Mouse (Mus musculus): ENCODE measurements around the gene Hbq1b.

Hbq1b gene

DNA sequence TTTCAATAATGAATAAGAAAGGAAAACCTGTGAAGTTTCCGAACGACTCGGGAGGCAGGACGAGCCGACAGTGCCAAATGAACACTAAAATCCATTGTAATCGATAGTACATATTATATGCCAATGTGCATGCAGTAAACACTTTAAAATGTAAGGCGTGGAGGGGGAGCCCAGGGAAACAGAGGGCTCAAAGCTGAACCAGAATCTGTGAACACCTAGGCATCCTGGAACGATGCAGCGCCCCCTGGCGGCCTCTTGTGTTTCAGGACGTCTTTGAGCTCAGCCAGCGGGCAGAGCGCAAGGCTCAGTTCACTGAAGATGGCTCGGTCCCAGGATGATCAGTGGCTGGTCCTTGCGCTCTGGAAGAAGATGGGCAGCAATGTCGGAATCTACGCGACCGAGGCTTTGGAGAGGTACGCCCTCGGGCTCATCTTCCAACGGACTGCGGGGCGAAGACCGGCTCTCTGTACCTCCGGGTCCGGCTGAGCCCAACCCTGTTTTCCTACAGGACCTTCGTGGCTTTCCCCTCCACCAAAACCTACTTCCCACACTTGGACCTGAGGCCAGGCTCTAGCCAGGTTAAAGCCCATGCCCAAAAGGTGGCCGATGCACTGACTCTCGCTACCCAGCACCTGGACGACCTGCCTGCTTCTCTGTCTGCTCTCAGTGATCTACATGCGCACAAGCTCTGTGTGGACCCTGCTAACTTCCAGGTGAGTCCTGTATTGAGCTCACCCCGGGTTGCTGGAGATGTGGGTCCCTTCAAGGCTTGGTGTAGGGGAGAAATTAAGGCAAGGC, at the start of gene Hbq1b:
Hbq1b (plus strand) TSS at position 271 of the 798 bp plus-strand sequence.
- peak; percentile 55 for DNase-seq (ENCODE audit: extremely low spot score)

DNA sequence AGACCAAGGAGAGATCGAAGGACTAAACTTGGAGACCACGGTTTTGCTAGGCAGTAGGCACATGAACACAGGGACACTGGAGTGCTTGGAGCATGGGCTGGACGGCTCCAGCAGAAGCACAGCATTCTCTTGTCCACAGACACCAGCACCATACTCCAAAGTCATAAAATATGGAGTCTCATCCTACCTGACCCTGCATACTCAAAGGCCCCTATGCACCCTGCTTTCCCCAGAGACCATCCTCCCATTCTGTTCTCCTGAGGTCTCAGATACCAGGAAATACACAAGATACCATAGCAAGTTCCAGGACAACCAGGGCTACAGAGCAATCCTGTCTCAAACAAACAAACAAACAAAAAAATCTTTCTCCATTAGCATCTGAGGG, 49.4 kb upstream of the Hbq1b start:
- DNase-seq (ENCODE audit: extremely low spot score), result no peak

DNA sequence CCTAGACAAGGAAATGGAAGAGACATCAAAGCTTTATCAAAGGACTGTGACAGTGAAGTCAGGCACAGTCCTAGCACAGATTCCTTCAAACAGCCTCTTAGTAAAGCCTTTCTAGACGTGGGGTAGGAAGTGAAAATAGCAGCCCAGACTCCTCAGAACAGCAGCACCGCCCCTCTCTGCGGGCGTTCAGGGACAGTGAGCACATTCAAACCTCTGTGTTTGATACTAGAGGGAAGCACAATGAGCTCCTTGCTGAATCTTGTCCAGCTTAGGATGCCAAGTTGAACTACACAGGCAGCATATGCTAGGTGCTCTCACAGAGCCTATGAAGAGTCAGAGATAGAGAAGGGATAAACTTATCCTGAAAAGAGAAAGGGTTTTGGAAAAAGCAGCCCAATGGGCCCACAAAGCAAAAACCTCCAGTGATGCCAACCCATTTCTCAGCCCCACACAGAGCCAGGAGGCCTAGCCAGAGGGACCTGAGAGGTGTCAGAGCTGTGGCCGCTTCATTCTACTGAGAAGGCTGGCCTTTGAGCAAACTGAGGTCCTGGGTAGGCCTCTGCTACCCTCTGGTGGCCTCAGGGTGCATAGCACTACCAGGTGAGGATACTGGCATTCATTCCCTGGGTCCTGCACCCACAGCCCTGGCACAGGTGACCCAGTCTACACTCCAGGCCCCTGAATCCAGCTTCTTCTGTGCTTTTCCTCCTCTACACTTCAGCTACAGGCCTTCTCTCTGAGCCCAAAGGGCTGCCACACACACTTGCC, 48.5 kb upstream of the Hbq1b start:
- peak; percentile 65 for DNase-seq (ENCODE audit: extremely low spot score)

DNA sequence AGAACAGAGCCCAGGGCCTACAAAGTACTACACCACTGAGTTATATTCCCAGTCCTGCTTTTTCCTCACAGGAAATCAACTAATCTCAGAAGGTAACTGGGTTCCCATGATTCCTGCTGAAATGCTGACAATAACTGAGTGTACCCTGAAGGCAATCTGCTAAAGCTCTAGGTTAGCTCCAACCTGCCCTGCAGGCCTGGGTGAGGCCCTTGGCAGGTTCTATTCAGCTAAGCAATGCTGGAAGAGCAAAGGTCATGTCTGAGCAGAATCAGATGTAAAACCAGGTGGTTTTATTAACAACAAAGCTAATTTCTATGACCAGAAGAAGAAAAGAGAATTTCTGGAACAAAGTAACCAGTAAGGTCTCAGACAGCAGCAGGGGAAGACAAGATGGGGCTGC, 45.4 kb upstream of the Hbq1b start:
- no peak for DNase-seq (ENCODE audit: extremely low spot score)

DNA sequence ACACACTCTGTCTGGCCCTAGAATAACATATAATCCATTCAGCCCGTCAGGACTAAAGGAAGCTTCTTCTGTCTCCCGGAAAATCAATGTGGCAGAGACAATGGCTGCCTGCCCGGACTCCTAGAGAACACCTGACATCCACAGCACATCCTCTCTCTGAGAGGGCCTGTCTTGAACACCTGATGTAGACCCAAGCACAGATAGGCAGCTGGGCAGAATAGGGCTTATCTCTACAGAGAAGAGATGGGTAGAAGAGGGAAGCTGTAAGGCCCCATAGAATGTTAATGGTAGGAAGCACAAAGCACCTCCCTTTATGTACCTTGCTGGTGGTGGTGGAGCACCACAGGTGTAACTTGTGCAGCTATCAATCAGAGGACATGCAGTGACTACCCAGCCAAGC, 44.6 kb upstream of the Hbq1b start:
- no peak for DNase-seq (ENCODE audit: extremely low spot score)

DNA sequence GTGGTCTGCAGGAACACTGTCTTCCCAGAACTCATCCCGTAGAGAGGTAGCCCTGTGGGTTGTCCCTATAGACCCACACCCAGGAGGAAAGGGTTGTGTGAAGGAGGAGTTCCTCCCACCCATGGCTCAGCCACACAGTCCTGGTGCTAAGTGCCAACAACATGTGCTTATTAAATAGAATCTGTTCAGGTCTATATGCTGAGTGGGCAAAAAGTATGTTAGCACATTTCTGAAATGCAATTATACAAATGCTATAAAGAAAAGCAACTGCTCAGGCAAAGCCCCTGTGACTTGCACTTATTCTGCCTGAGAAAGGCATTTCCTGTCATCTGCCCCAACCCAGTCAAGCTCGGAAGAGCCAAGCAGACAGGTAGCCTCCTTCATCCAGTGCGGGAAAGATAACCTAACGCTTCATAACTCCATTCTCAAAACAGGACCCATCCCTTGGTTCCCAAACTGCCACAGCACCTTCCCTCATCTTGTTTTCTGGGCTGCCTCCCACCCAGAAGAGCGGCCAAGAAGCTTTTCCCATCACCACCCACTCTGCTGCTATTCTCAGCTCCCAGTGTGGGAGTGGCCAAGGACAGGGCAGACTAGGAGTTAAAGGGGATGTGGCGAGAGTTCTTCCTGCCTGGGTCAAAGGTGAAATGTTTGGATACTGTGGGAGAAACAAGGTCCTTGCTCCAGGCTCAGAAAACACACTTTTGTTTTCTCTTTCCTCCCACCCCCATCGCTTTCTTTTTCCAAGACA, 43.4 kb upstream of the Hbq1b start:
- no peak for DNase-seq (ENCODE audit: extremely low spot score)

DNA sequence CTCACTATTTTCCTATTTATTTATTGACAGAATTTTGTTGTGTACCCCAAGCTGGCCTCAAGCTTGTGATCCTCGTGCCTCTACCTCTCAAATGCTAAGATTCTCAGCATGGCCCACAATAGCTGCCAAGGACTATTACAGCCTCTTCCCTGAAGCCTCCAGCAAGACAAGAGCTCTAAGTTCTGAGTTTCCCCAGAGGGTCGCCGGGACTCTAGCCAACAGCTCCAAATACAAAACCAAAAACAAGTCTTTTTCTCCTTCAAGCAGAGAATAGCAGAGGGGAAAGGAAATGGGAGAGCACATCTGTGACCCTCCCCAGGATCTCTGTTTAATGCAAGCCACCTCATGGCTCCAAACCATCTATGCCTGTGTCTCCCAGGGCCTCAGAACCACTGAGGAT, 42.7 kb upstream of the Hbq1b start:
- DNase-seq (ENCODE audit: extremely low spot score), result no peak

DNA sequence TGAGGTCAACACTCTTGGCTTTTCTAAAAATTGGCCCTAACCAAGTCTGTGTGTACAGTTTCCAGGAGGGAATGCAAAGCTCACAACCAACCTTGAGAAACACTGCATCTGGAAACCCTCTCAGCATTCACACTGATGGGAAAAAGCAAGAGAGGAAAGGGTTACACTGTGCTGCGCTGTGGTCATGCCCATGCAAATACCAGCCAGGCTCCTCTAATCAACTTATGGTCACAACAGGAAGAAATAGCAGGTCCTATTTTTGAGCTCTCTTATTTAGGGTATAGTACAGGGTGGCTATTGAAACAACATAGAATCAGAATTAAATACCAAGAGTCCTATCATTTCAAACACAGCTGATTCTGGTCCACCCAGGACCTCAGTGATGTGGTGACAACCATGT, 42.1 kb upstream of the Hbq1b start:
- no peak for DNase-seq (ENCODE audit: extremely low spot score)

DNA sequence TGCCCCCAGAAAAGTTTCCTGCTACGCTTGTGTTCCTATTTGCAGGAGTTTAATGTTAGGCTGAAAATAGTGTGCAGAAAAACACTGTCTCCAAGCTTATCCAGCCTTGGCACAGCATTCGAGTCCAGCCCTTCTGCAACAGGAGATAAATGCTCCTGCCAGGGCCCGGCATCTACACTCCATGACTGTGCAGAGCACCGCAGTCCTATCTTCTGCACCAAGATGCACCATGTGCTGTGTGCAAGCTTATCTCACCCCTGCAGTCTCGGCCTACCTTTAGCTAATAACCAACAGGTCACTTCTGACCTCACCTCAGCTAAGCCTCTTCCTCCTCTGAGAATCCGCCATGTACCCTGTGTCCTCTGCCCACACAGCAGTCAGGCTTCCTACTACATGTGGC, 41.2 kb upstream of the Hbq1b start:
- no peak for DNase-seq (ENCODE audit: extremely low spot score)

DNA sequence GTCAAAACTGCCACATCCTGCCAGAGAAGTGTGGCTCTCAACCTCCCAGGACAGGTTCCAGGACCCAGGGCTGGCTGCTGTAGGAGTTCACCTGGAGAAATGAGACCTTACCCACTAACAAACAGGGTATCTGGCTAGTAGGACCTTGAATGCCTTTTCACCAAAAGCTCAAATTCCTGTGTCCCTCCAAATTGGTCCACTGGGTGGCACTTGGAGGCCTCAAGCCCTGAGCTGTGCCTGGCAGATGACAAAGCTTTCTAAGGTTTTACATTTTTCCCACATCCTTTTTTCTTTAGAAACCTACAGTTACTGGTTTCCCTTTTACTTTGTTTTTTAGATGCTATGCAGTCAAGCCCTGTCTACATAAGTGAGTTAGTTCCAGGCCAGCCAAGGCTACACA, 39.7 kb upstream of the Hbq1b start:
- no peak for DNase-seq (ENCODE audit: extremely low spot score)

DNA sequence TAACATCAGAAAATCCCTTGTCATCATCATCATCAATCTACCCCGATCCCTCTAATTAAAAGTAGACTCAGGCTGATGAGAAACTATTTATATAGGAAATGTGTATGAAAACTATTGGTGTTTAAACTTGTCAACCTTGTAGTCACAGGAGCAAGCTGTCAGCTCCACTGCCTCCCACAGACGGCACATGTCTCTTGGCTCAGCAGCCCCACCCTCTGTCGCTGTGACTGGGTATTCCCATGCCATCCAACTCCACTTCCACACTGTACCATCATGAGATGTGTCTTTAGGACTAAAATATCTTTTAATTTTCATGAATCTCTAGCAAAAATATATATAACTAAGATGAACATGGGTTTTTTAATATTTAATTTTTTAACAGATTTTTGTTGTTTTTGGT, 38.4 kb upstream of the Hbq1b start:
- DNase-seq (ENCODE audit: extremely low spot score), result no peak

DNA sequence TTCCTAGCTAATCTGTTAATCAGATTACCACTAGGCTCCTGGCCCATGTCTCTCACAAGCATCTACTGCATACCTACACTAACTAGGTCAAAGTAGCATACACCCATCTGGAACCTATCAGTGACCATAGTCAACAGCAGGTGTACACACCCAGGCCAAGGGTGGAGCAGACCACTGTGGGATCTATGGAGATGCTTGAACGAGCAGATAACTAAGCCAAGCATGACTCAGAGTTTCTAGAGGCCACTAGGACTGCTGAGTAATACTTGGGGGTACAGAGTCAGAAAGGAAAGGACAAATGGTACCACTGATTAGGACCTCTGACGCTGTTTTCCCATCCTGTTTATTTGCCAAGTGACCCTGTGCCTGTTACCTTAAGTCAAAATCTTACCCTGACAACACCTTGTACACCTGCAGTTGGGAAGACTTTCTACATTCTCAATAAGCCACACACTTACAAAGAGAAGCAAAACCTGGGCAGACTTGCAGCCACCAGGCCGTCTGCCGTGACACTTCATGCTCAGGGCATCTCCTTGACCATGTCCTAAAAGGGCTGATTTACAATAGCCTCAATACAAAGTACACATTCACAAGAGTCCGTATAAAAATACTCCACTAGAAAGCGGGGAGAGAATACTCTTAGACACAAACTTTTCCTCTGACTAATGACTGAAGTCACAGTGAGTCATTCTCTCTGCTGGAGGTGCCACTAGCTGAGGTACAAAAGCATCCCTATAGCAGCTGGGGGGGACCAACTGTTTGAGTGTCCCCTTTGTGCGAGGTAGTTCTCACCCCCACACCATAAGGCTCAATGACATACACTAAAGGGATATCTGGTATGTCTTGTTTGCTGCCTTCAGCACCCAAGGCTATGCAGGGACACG, 35.6 kb upstream of the Hbq1b start:
- no peak for DNase-seq (ENCODE audit: extremely low spot score)

DNA sequence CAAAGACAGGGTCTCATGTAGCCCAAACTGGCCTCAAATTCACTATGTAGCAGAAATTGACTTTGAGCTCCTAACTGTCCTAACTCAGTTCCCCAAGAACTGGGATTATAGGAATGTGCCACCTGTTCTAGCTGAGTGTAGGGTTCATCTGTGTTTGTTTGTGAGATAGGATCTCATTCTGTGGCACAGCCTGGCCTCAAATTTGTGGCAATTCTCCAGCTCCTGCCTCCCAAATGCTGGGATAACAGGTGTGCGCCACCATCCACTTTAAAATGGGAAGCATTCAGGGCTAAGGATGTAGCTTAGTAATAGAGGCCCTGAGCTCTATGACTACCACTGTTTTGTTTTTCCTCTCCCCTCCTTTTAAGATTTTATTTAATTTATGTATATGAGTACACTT, 33.6 kb upstream of the Hbq1b start:
- DNase-seq (ENCODE audit: extremely low spot score), result no peak

DNA sequence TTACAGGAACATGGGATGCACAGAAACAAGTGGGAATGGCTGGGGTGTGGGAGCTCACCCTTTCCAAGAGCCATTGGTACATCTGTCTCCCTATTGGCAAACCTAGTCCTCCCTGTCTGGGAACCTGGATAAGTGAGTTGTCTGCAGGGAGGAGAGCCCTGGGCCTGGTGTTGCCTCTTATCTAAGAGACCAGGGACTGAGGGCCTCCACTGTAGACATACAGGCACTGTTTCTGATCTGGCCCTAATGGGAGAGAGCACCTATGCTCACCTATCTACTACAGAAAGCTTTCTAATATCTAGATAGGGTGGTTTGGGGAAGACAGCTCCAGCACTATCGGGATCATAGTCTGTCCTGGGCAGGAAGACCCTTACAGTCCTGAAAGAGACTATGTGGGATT, 30.6 kb upstream of the Hbq1b start:
- no peak for DNase-seq (ENCODE audit: extremely low spot score)

DNA sequence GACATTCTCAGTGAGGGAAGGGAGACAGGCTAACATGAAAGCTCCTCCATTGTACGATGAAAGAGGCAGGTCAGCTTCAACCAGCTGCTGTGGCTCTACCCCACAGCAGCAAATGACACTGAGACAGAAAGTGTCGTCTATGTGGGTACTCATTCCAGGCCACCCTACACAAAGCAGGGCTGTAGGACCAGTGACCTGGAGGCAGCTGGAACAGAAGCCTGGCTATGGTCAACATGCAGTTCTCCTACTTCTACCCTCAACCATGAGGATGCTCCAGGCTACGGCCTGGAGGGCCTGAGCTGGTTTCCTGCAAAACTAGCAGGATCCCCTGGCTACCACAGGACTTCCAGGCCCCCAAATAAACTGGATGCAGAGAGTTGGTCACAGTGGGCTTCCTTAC, 30.2 kb upstream of the Hbq1b start:
- DNase-seq (ENCODE audit: extremely low spot score), result no peak

DNA sequence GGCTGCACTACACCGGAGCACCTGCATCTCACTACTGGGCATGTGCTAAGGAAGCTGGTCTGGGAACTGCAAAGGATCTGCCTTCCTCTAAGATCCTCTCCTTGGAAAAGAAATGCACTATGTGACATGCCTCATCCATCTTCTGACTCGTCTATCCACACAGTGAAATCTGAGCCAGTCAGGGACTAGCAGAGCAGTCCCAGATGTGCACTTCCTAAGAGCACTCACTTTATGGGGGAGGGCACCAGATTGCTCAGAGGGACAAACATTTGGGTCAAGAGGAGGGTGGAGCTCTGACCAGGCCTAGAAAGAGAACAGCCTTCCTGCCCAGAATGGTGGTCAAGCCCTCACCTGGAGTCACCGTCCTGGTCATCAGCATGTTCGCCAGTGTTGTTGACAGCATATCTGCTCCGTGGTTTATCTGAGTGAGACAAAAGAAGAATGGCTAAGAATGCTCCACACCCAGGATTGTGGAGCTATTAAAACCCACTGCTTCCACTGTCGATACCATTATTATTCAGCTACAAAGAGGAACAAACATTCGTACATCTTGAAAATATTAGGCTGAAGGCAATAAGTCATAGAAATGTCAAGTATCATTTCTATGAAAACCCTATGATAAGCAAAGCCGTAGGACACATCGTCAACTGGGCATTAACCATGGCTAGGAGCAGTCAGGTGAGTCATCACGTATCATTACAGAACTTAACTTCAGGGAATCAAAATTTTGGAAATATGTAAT, 23.9 kb upstream of the Hbq1b start:
- DNase-seq (ENCODE audit: extremely low spot score), result peak; percentile 20

DNA sequence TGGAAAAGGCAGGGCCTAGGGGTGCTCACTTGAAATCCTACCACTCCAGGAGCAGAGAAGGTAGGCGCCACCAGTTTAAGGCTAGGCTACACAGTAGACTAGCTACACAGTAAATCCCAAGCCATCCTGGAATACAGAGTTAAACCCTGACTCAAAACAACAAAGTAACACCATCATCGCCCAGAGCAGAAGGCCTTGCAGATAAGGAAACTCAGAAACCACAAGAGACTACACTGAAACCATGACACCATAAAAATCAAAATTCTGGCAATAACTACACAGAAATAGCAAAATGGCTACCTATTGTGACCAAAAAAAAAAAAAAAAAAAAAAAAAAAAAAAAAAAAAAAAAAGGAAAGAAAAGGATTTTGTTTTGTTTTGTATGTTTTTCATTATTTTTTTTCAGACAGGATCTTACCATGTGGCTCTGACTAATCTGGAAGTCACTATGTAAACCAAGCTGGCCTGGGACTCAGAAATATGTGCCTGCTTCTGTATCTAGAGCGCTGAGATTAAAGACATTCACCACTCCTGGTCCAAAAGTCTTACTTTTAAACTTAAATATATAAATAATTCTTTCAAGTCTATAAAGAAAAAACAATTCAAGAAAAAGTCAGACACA, 21.5 kb upstream of the Hbq1b start:
- DNase-seq (ENCODE audit: extremely low spot score), result no peak

DNA sequence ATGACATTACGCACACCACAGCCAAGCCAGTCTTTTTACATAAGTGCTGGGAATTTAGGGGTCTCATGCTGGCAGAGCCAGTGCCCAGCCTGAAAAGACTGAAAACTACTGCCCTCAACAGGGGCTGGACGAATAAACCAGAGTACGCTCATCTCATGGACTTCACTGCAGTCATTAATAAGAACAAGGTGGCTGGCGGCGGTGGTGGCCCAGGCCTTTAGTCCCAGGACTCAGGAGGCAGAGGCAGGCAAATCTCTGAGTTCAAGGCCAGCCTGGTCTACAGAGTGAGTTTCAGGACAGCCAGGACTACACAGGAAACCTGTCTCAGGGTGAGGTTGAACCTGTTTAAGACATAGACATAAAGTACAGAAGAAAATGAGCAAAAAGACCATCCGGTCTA, 20.6 kb upstream of the Hbq1b start:
- DNase-seq (ENCODE audit: extremely low spot score), result no peak

DNA sequence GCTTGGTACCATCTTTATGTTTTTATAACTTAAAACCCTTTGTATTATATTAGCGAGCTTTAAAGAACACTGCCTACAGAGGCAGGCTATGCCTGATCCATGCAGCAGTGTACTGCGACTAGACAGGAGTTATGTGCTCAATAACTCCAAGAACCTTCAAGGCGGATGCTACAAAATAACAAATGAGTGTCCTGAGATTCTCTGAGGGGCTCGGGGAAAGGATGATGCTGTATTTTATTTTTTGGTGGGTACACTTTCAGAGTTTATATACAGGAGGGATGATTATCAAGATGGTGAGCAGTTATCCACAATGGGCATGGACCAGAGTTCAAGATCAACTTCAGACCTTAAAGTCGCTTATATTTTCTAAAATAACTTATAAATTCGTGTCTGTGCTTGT, 20.0 kb upstream of the Hbq1b start:
- no peak for DNase-seq (ENCODE audit: extremely low spot score)

DNA sequence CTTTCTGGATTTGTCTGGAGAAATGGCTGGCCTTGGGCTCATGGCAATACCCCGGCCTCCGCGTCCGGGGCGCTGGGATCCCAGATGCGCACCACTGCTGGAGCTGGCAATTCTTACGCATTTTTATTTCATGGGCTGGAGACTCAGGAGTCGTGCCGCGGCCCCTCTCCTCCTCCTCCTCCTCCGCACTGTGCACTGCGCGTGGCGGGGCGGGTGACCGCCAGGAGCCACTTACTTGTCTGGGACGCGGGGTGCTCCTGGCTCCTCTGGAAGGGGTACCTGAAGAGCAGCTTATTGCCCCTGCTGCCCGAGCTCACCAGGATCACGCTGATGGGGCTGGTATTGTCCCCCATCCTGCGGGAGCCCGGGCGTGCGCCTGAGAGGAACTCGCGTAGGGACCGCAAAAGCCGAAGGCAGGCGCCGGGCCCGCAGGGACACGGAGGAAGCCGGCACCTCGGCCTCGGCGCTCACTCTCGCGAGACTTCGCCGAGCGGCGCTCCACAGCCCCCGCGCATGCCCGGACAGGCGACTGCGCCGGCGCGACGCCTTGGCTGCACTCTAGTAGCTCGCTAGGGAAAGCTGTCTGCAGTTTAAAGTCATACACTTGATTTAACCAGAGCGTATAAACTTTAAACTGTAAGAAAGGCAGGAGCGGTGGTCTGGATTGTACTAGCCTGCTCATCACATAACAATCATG, 19.4 kb upstream of the Hbq1b start, which contains the start of gene Nprl3:
Nprl3 (minus strand) TSS at position 520 of the 697 bp plus-strand sequence.
- peak; percentile 92 for DNase-seq (ENCODE audit: extremely low spot score)
